Mouse (Mus musculus) 416B (cell line): ENCODE measurements around the gene Tram1l1.

Experiments
- DNase-seq: peaks from one replicate; pipeline ENCODE4 v3.0.0; 2011; ENCODE audit warnings: low read depth

Tram1l1 gene

GRCm38 (mm10) chr3:124320821-124321576, at the start of gene Tram1l1:
TSS of gene Tram1l1 (plus strand) at chr3:124320855.
- no peak for DNase-seq

GRCm38 (mm10) chr3:124271229-124271628, 49.4 kb upstream of the Tram1l1 start:
- DNase-seq, result no peak

- no peak for DNase-seq
These were observed 49.0 kb upstream of the Tram1l1 start for GRCm38 (mm10) chr3:124271668-124272067.

- DNase-seq, result peak; percentile 2
These were observed 48.1 kb upstream of the Tram1l1 start for GRCm38 (mm10) chr3:124272465-124273089.

GRCm38 (mm10) chr3:124274928-124275609, 45.6 kb upstream of the Tram1l1 start:
- DNase-seq, result peak; percentile 51

GRCm38 (mm10) chr3:124288936-124289335, 31.7 kb upstream of the Tram1l1 start:
- peak; percentile 8 for DNase-seq

- no peak for DNase-seq
These were observed 1.4 kb upstream of the Tram1l1 start for GRCm38 (mm10) chr3:124319254-124319653.

GRCm38 (mm10) chr3:124320398-124320797, 257 bp upstream of the Tram1l1 start:
- DNase-seq, result no peak

GRCm38 (mm10) chr3:124346445-124346844, 25.8 kb downstream of the Tram1l1 start:
- DNase-seq, result peak; percentile 16

- DNase-seq, result no peak
These were observed 36.9 kb downstream of the Tram1l1 start for GRCm38 (mm10) chr3:124357533-124357932.

GRCm38 (mm10) chr3:124372031-124372430, 51.4 kb downstream of the Tram1l1 start:
- DNase-seq, result no peak
